Mouse (Mus musculus): ENCODE measurements around the gene Rhbdd1. TPM values are rescaled to one million over a fixed set of nuclear protein-coding genes. Genes with fewer than 3 reads are reported as not detected.

Gene Rhbdd1
- polyA plus RNA-seq, 1 experiment from 2014 or later = 7.5 TPM

GRCm38 (mm10) chr1:82409271-82409670 lies 93.0 kb downstream of the Rhbdd1 start:
- H3K9me3 ChIP-seq (ENCODE audit: control insufficient read depth, low read length) = no peaks in the 10 kb centered on the region
- H3K36me3 ChIP-seq (ENCODE audit: control insufficient read depth, insufficient read depth, low read length) = no peaks in the 10 kb centered on the region
- H3K9ac ChIP-seq (ENCODE audit: low read length) = no peak overlapping the region
- ATAC-seq (replicated peaks; ENCODE audit: low FRiP score) = no peak
- 91% methylated on average over 9 of the region's 9 CpGs for WGBS
- H3K4me2 ChIP-seq (ENCODE audit: low read depth, low read length, severe bottlenecking) = no peak overlapping the region
- H3K4me1 ChIP-seq (replicated peaks; ENCODE audit: control insufficient read depth, insufficient read depth, low read length) = no peaks in the 10 kb centered on the region
- no peak overlapping the region for H3K27ac ChIP-seq (ENCODE audit: low read depth, low read length)
- no peaks in the 10 kb centered on the region for H3K27me3 ChIP-seq (ENCODE audit: control insufficient read depth, insufficient read depth, low read length)
- H3K4me3 ChIP-seq (ENCODE audit: low read depth, low read length) = no peak overlapping the region
- no peak for DNase-seq (ENCODE audit: low spot score)

GRCm38 (mm10) chr1:82410548-82410947 lies 94.3 kb downstream of the Rhbdd1 start:
- Histone ChIP-seq H3K36me3 (ENCODE audit: control insufficient read depth, insufficient read depth, low read length) (no peaks in the 10 kb centered on the region), H3K9ac (ENCODE audit: low read length) (no peak overlapping the region), H3K4me2 (ENCODE audit: low read depth, low read length, severe bottlenecking) (no peak overlapping the region), H3K4me1 (replicated peaks; ENCODE audit: control insufficient read depth, insufficient read depth, low read length) (no peaks in the 10 kb centered on the region), H3K4me3 (ENCODE audit: low read depth, low read length) (no peak overlapping the region), H3K27ac (ENCODE audit: low read depth, low read length) (no peak overlapping the region), H3K9me3 (ENCODE audit: control insufficient read depth, low read length) (no peaks in the 10 kb centered on the region), H3K27me3 (ENCODE audit: control insufficient read depth, insufficient read depth, low read length) (no peaks in the 10 kb centered on the region)
- DNase-seq (ENCODE audit: low spot score) = no peak
- ATAC-seq (replicated peaks; ENCODE audit: low FRiP score) = no peak
- 79% methylated on average over 3 of the region's 3 CpGs for WGBS

- Histone ChIP-seq H3K27me3 (ENCODE audit: control insufficient read depth, insufficient read depth, low read length) (no peaks in the 10 kb centered on the region), H3K9me3 (ENCODE audit: control insufficient read depth, low read length) (no peaks in the 10 kb centered on the region), H3K36me3 (ENCODE audit: control insufficient read depth, insufficient read depth, low read length) (no peaks in the 10 kb centered on the region), H3K9ac (ENCODE audit: low read length) (no peak overlapping the region), H3K4me3 (ENCODE audit: low read depth, low read length) (no peak overlapping the region), H3K4me1 (replicated peaks; ENCODE audit: control insufficient read depth, insufficient read depth, low read length) (no peaks in the 10 kb centered on the region), H3K27ac (ENCODE audit: low read depth, low read length) (no peak overlapping the region), H3K4me2 (ENCODE audit: low read depth, low read length, severe bottlenecking) (no peak overlapping the region)
- DNase-seq (ENCODE audit: low spot score) (no peak), ATAC-seq (replicated peaks; ENCODE audit: low FRiP score) (no peak)
- WGBS = 87% methylated on average over 5 of the region's 5 CpGs
Measured at GRCm38 (mm10) chr1:82411521-82411920, 95.3 kb downstream of the Rhbdd1 start.

- 71% methylated on average over 4 of the region's 4 CpGs for WGBS
- H3K4me2 ChIP-seq (ENCODE audit: low read depth, low read length, severe bottlenecking) = no peak overlapping the region
- DNase-seq (ENCODE audit: low spot score) = no peak
- H3K9ac ChIP-seq (ENCODE audit: low read length) = no peak overlapping the region
- no peaks in the 10 kb centered on the region for H3K4me1 ChIP-seq (replicated peaks; ENCODE audit: control insufficient read depth, insufficient read depth, low read length)
- H3K27ac ChIP-seq (ENCODE audit: low read depth, low read length) = no peak overlapping the region
- H3K27me3 ChIP-seq (ENCODE audit: control insufficient read depth, insufficient read depth, low read length) = no peaks in the 10 kb centered on the region
- no peaks in the 10 kb centered on the region for H3K9me3 ChIP-seq (ENCODE audit: control insufficient read depth, low read length)
- H3K36me3 ChIP-seq (ENCODE audit: control insufficient read depth, insufficient read depth, low read length) = no peaks in the 10 kb centered on the region
- H3K4me3 ChIP-seq (ENCODE audit: low read depth, low read length) = no peak overlapping the region
- no peak for ATAC-seq (replicated peaks; ENCODE audit: low FRiP score)
Measured at GRCm38 (mm10) chr1:82412085-82412484, 95.8 kb downstream of the Rhbdd1 start.

DNA sequence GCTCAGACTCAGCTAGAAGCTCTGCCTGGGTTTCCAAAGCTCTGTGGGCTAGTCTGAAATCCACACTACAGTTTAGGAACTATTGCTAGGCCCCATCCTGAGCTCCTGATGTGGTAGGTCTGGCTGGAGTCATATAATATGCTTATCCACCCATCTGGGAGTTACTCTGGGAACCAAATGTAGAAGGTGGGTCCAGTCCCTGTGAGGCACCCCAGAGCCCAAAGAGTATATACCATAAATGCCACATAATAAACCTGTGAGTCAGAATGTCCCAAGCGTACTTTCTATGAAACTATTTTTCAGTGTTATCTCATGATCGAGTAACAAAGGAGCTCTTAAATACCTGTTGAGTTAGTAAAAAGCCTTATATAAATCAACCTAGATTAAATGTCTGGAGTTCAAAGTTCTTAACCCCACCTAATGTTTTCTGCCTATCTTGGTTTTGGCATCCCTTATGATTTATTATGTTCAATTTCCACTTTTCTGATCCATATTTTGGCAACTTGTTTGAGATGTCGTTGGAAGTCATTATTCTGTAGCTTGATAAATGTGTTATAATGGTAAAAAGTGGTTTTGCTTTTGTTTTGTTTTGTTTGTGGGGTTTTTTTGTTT lies 98.3 kb downstream of the Rhbdd1 start:
- no peaks in the 10 kb centered on the region for H3K36me3 ChIP-seq (ENCODE audit: control insufficient read depth, insufficient read depth, low read length)
- no peak for ATAC-seq (replicated peaks; ENCODE audit: low FRiP score)
- H3K4me3 ChIP-seq (ENCODE audit: low read depth, low read length) = no peak overlapping the region
- H3K9ac ChIP-seq (ENCODE audit: low read length) = no peak overlapping the region
- no peaks in the 10 kb centered on the region for H3K4me1 ChIP-seq (replicated peaks; ENCODE audit: control insufficient read depth, insufficient read depth, low read length)
- H3K27ac ChIP-seq (ENCODE audit: low read depth, low read length) = no peak overlapping the region
- no peak overlapping the region for H3K4me2 ChIP-seq (ENCODE audit: low read depth, low read length, severe bottlenecking)
- DNase-seq (ENCODE audit: low spot score) = no peak
- H3K27me3 ChIP-seq (ENCODE audit: control insufficient read depth, insufficient read depth, low read length) = no peaks in the 10 kb centered on the region
- 96% methylated on average over 3 of the region's 3 CpGs for WGBS
- no peaks in the 10 kb centered on the region for H3K9me3 ChIP-seq (ENCODE audit: control insufficient read depth, low read length)

DNA sequence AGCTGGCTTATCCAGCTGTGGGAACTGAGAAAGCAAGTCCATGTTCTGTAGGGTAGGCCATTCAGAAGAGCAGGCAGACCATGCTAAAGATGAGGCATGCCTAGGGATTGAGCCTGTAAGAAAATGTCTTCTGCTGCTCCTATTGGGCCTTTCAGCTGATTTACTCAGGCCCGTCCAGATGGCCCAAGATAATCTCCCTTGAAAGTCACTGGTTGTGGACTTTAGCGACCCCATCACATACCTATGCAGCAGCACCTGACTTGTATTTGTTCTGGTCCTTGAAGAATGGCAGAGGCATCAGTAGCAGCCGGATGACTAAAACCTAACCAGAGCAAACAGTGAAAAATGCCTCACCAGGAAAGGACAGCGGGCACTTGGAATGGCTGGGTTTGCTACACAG lies 99.4 kb downstream of the Rhbdd1 start:
- Histone ChIP-seq H3K4me1 (replicated peaks; ENCODE audit: control insufficient read depth, insufficient read depth, low read length) (no peaks in the 10 kb centered on the region), H3K27ac (ENCODE audit: low read depth, low read length) (no peak overlapping the region), H3K4me2 (ENCODE audit: low read depth, low read length, severe bottlenecking) (no peak overlapping the region), H3K9ac (ENCODE audit: low read length) (no peak overlapping the region), H3K4me3 (ENCODE audit: low read depth, low read length) (no peak overlapping the region), H3K9me3 (ENCODE audit: control insufficient read depth, low read length) (no peaks in the 10 kb centered on the region), H3K36me3 (ENCODE audit: control insufficient read depth, insufficient read depth, low read length) (no peaks in the 10 kb centered on the region), H3K27me3 (ENCODE audit: control insufficient read depth, insufficient read depth, low read length) (no peaks in the 10 kb centered on the region)
- ATAC-seq (replicated peaks; ENCODE audit: low FRiP score) = no peak
- 78% methylated on average over 4 of the region's 4 CpGs for WGBS
- DNase-seq (ENCODE audit: low spot score) = no peak

GRCm38 (mm10) chr1:82427729-82428128 lies 111.5 kb downstream of the Rhbdd1 start:
- no peaks in the 10 kb centered on the region for H3K27me3 ChIP-seq (ENCODE audit: control insufficient read depth, insufficient read depth, low read length)
- H3K27ac ChIP-seq (ENCODE audit: low read depth, low read length) = no peak overlapping the region
- no peak overlapping the region for H3K4me2 ChIP-seq (ENCODE audit: low read depth, low read length, severe bottlenecking)
- ATAC-seq (replicated peaks; ENCODE audit: low FRiP score) (no peak), DNase-seq (ENCODE audit: low spot score) (no peak)
- H3K36me3 ChIP-seq (ENCODE audit: control insufficient read depth, insufficient read depth, low read length) = no peaks in the 10 kb centered on the region
- 93% methylated on average over 5 of the region's 5 CpGs for WGBS
- no peak overlapping the region for H3K9ac ChIP-seq (ENCODE audit: low read length)
- no peak overlapping the region for H3K4me3 ChIP-seq (ENCODE audit: low read depth, low read length)
- no peaks in the 10 kb centered on the region for H3K9me3 ChIP-seq (ENCODE audit: control insufficient read depth, low read length)
- no peaks in the 10 kb centered on the region for H3K4me1 ChIP-seq (replicated peaks; ENCODE audit: control insufficient read depth, insufficient read depth, low read length)

GRCm38 (mm10) chr1:82429061-82429460 lies 112.8 kb downstream of the Rhbdd1 start:
- Histone ChIP-seq H3K4me1 (replicated peaks; ENCODE audit: control insufficient read depth, insufficient read depth, low read length) (no peaks in the 10 kb centered on the region), H3K9me3 (ENCODE audit: control insufficient read depth, low read length) (no peaks in the 10 kb centered on the region), H3K27me3 (ENCODE audit: control insufficient read depth, insufficient read depth, low read length) (no peaks in the 10 kb centered on the region), H3K36me3 (ENCODE audit: control insufficient read depth, insufficient read depth, low read length) (no peaks in the 10 kb centered on the region), H3K9ac (ENCODE audit: low read length) (no peak overlapping the region), H3K4me3 (ENCODE audit: low read depth, low read length) (no peak overlapping the region), H3K27ac (ENCODE audit: low read depth, low read length) (no peak overlapping the region), H3K4me2 (ENCODE audit: low read depth, low read length, severe bottlenecking) (no peak overlapping the region)
- ATAC-seq (replicated peaks; ENCODE audit: low FRiP score) = no peak
- WGBS = 61% methylated on average over 1 of the region's 1 CpGs
- DNase-seq (ENCODE audit: low spot score) = no peak

DNA sequence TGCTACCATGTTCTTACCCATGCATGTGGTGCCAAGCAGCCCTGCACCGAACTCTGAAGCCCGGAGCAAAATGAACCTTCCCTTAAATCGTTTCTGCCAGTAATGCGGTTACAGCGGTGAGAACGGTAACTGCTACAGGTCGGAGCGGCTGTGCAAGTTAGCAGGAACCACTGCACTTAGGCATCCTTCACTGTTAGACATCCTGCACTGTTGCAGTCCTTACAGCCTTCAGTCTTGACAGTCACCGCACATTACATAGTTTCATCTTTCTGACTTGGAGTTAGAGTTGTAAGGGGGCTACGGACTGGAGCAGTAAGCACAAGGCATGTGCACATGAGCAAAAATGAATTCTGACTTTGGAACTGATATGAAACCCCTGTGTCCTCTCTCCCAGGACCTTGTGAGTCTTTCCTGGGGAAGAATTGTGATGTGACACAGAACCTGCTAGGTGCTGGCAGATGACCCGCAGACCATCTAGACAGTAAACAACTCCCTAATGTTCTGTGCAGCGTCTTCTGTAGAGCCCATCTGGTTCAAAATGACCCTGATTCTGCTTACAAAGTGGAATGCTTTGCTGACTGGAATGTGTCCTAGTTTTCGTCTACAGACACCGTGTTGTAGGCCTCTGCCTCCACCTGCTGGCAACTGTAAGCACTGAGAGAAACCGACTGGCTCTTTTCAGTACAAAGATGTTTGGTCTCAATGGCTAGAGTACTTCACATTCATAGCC lies 116.8 kb downstream of the Rhbdd1 start:
- no peak overlapping the region for H3K27ac ChIP-seq (ENCODE audit: low read depth, low read length)
- H3K36me3 ChIP-seq (ENCODE audit: control insufficient read depth, insufficient read depth, low read length) = no peaks in the 10 kb centered on the region
- H3K4me2 ChIP-seq (ENCODE audit: low read depth, low read length, severe bottlenecking) = no peak overlapping the region

More for the DNA sequence above, 116.8 kb downstream of the Rhbdd1 start:
- no peaks in the 10 kb centered on the region for H3K4me1 ChIP-seq (replicated peaks; ENCODE audit: control insufficient read depth, insufficient read depth, low read length)
- WGBS = 69% methylated on average over 15 of the region's 15 CpGs
- H3K9me3 ChIP-seq (ENCODE audit: control insufficient read depth, low read length) = no peaks in the 10 kb centered on the region
- ATAC-seq (replicated peaks; ENCODE audit: low FRiP score) (peak; percentile 75), DNase-seq (ENCODE audit: low spot score) (peak; percentile 73)
- H3K27me3 ChIP-seq (ENCODE audit: control insufficient read depth, insufficient read depth, low read length) = no peaks in the 10 kb centered on the region
- no peak overlapping the region for H3K9ac ChIP-seq (ENCODE audit: low read length)
- no peak overlapping the region for H3K4me3 ChIP-seq (ENCODE audit: low read depth, low read length)

Data from forebrain, embryonic 11.5 days (tissue).